Mouse (Mus musculus) embryonic facial prominence, embryonic 15.5 days (tissue): ENCODE measurements around the gene Gm28051. TPM values are rescaled to one million over a fixed set of nuclear protein-coding genes. Genes with fewer than 3 reads are reported as not detected.

Experiments used
- ATAC-seq: fragments of 200-750 bp; cut with Nextera tagmentation; 2 replicates; pipeline ENCODE4 v1.8.0; 2017; ENCODE audit warnings: low read depth, moderate TSS enrichment; ENCODE audit not compliant: insufficient number of reproducible peaks, low FRiP score, low TSS enrichment
- H3K27ac ChIP-seq: fragments of 300-500 bp; sonication (generic); replicated peaks from 2 replicates; pipeline ENCODE4 v1.5.1; 2015; ENCODE audit warnings: mild to moderate bottlenecking, inconsistent platforms
- H3K27me3 ChIP-seq: fragments of 300-500 bp; sonication (generic); 2 replicates; pipeline ENCODE4 v1.6.1; 2015; ENCODE audit warnings: inconsistent platforms
- H3K36me3 ChIP-seq: fragments of 300-500 bp; sonication (generic); 2 replicates; pipeline ENCODE4 v1.6.1; 2015; ENCODE audit warnings: mild to moderate bottlenecking, inconsistent platforms
- H3K4me1 ChIP-seq: fragments of 300-500 bp; sonication (generic); 2 replicates; pipeline ENCODE4 v1.6.1; 2015; ENCODE audit warnings: inconsistent platforms
- H3K4me2 ChIP-seq: fragments of 300-500 bp; sonication (generic); replicated peaks from 2 replicates; pipeline ENCODE4 v1.6.1; 2015; ENCODE audit warnings: mild to moderate bottlenecking, inconsistent platforms
- H3K4me3 ChIP-seq: fragments of 300-500 bp; sonication (generic); replicated peaks from 2 replicates; pipeline ENCODE4 v1.5.1; 2015; ENCODE audit warnings: mild to moderate bottlenecking, inconsistent platforms
- H3K9ac ChIP-seq: fragments of 300-500 bp; sonication (generic); 2 replicates; pipeline ENCODE4 v1.6.1; 2015; ENCODE audit warnings: inconsistent platforms
- H3K9me3 ChIP-seq: fragments of 300-500 bp; sonication (generic); replicated peaks from 2 replicates; pipeline ENCODE4 v1.6.1; 2016; ENCODE audit warnings: inconsistent platforms
- WGBS: fragments of 180-500 bp; shearing (Covaris S2); methylation state at CpG from one replicate; pipeline ENCODE4 v1.1.7; 2015; 5-methylcytosine and 5-hydroxymethylcytosine counted together
- polyA plus RNA-seq: library from polyadenylated mRNA; unstranded; fragments of >200 nt; fragmentation: Nextera tagmentation; extraction: Ambion mirVana; gene quantifications from 2 replicates; pipeline ENCODE4 v1.2.1, GENCODE M21; 2015

Gene Gm28051
- polyA plus RNA-seq, 1 experiment from 2014 or later, result not detected

GRCm38 (mm10) chr12:102719552-102720315 is 37.8 kb downstream of the Gm28051 start:
- 0 out of 2 replicates have a peak overlapping the region, but pooled peaks have one; percentile 2 for H3K4me3 ChIP-seq

GRCm38 (mm10) chr12:102714654-102715395 is 42.7 kb downstream of the Gm28051 start:
- H3K27ac ChIP-seq, result no peak overlapping the region
- ATAC-seq, result no peak
- H3K4me2 ChIP-seq, result no peak overlapping the region
- H3K9me3 ChIP-seq, result no peaks in the 10 kb centered on the region
- no peaks in the 10 kb centered on the region for H3K36me3 ChIP-seq
- no peaks in the 10 kb centered on the region for H3K27me3 ChIP-seq
- H3K4me3 ChIP-seq, result no peak overlapping the region
- 81% methylated on average over 10 of the region's 10 CpGs for WGBS
- H3K9ac ChIP-seq, result no peak overlapping the region
- H3K4me1 ChIP-seq, result 0 out of 2 replicates have a peak, but pooled peaks cover 2% of the 10 kb centered on the region

More at GRCm38 (mm10) chr12:102719552-102720315, 37.8 kb downstream of the Gm28051 start:
- no peaks in the 10 kb centered on the region for H3K36me3 ChIP-seq
- peak overlapping the region; percentile 28; the same call in 1 of the 2 replicates for H3K4me2 ChIP-seq
- no peaks in the 10 kb centered on the region for H3K27me3 ChIP-seq
- H3K4me1 ChIP-seq, result peaks cover 5% of the 10 kb centered on the region; the same call in 1 of the 2 replicates
- WGBS, result 17% methylated on average over 13 of the region's 13 CpGs
- no peaks in the 10 kb centered on the region for H3K9me3 ChIP-seq
- ATAC-seq, result no peak; the same call in 1 of the 2 replicates
- no peak overlapping the region for H3K27ac ChIP-seq
- H3K9ac ChIP-seq, result no peak overlapping the region

DNA sequence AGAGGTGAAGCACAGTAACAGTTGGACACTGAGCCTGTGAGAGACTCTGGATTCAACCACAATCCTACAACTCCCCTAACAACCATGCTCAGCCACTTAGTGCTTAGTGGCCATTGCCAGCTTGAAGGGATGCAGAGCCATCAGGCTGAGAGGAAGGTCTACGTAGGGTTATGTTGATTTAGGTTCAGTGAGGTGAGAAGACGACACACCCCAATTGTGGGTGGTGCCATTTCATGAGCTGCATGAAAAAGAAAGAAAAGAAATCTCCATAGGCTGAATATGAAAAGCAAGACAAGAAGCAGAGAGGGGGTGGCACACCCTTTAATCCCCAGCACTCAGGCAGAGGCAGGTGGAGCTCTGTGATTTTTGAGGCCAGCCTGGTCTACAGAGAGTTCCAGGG is 43.4 kb downstream of the Gm28051 start:
- Histone ChIP-seq H3K4me1 (0 out of 2 replicates have a peak, but pooled peaks cover 2% of the 10 kb centered on the region), H3K27ac (no peak overlapping the region), H3K4me2 (no peak overlapping the region), H3K27me3 (no peaks in the 10 kb centered on the region), H3K4me3 (no peak overlapping the region), H3K9ac (no peak overlapping the region), H3K36me3 (no peaks in the 10 kb centered on the region), H3K9me3 (no peaks in the 10 kb centered on the region)
- WGBS, result 69% methylated on average over 2 of the region's 2 CpGs
- no peak for ATAC-seq

DNA sequence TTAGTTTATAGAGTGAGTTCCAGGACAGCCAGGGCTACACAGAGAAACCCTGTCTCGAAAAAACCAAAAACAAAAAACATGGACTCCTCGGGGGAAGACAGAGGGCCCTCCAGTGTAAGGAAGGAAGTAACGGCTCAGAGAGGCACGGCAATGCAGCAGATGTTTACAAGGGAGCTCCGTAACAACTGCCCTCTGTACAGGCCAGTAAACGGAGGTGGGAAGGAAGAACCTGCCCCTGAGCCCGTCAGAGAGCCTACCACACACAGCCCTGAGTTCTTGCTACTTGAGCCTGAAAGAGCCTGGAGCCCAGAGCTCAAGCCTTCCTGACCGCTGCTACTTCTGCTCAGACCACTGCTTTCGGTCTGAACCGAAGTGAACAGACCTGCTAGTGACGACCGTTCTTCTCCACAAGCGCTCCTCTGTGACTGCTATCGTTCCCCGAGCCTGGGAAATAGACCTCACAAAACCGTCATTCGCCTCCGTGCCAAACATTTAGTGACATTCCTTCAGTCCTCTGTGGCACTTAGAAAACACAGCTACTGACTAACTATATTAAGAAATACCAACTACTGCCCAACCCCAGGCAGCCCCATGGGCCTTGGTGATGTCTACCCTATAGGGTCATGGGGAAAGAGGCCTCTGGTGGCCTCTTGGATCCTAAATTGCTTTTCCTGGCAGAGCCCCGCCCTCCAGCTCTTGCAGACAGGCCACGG is 44.3 kb downstream of the Gm28051 start:
- WGBS, result 57% methylated on average over 20 of the region's 20 CpGs
- Histone ChIP-seq H3K4me2 (no peak overlapping the region), H3K4me1 (0 out of 2 replicates have a peak, but pooled peaks cover 2% of the 10 kb centered on the region), H3K9me3 (no peaks in the 10 kb centered on the region), H3K27ac (no peak overlapping the region), H3K36me3 (no peaks in the 10 kb centered on the region), H3K4me3 (no peak overlapping the region), H3K9ac (no peak overlapping the region), H3K27me3 (no peaks in the 10 kb centered on the region)
- no peak for ATAC-seq

GRCm38 (mm10) chr12:102710851-102711375 is 46.7 kb downstream of the Gm28051 start:
- Histone ChIP-seq H3K4me2 (no peak overlapping the region), H3K9me3 (no peaks in the 10 kb centered on the region), H3K4me1 (peaks cover 4% of the 10 kb centered on the region), H3K27me3 (no peaks in the 10 kb centered on the region), H3K4me3 (no peak overlapping the region), H3K9ac (no peak overlapping the region), H3K27ac (no peak overlapping the region), H3K36me3 (no peaks in the 10 kb centered on the region)
- 56% methylated on average over 4 of the region's 4 CpGs for WGBS
- ATAC-seq, result no peak

- H3K4me3 ChIP-seq, result no peak overlapping the region
- no peak overlapping the region for H3K27ac ChIP-seq
- 78% methylated on average over 5 of the region's 5 CpGs for WGBS
- no peaks in the 10 kb centered on the region for H3K27me3 ChIP-seq
- no peak overlapping the region for H3K4me2 ChIP-seq
- H3K36me3 ChIP-seq, result no peaks in the 10 kb centered on the region
- no peak for ATAC-seq
- peaks cover 13% of the 10 kb centered on the region for H3K4me1 ChIP-seq
- H3K9me3 ChIP-seq, result no peaks in the 10 kb centered on the region
- H3K9ac ChIP-seq, result no peak overlapping the region
Observed at GRCm38 (mm10) chr12:102709896-102710295, 47.7 kb downstream of the Gm28051 start.

- no peak for ATAC-seq
- Histone ChIP-seq H3K27ac (no peak overlapping the region), H3K4me2 (no peak overlapping the region), H3K4me3 (no peak overlapping the region), H3K36me3 (no peaks in the 10 kb centered on the region), H3K9ac (no peak overlapping the region), H3K9me3 (no peaks in the 10 kb centered on the region), H3K4me1 (peaks cover 21% of the 10 kb centered on the region), H3K27me3 (no peaks in the 10 kb centered on the region)
- WGBS, result 78% methylated on average over 11 of the region's 11 CpGs
Observed at GRCm38 (mm10) chr12:102708220-102708619, 49.3 kb downstream of the Gm28051 start.

DNA sequence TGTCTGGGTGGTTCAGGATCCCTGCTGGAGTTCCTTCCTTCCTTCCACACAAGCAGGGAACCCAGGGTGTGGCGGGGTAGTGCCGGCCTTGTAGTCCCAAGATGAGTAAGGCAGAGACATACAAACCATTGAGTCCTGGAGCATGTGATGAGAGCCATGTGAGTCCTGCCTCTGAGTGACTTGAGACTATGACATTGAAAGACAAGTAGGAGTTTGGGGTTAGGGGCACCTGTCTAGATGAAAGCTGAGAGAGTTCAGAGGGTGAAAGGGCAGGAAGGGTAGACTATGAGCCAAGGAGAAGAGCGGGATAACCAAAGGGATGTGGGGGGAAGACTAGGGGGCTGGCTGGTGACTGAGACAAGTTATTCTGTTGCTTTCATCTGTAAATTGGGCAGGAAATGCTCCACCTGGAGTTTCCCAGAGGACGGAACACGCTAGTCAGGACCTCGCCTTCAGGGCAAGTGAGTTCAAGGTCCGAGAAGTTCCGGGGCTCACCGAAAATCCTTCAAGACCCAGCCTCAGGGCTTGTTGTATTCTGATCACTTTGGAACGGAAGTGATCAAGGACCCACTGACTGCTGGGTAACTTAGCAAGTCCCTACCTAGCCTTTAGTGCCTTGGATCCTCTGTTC is 50.6 kb downstream of the Gm28051 start:
- Histone ChIP-seq H3K9ac (no peak overlapping the region), H3K27me3 (no peaks in the 10 kb centered on the region), H3K4me2 (no peak overlapping the region), H3K9me3 (no peaks in the 10 kb centered on the region), H3K4me3 (no peak overlapping the region), H3K27ac (no peak overlapping the region), H3K4me1 (peaks cover 29% of the 10 kb centered on the region), H3K36me3 (no peaks in the 10 kb centered on the region)
- no peak for ATAC-seq
- WGBS, result 78% methylated on average over 10 of the region's 10 CpGs

- Histone ChIP-seq H3K4me3 (peak overlapping the region; percentile 76; the same call in 1 of the 2 replicates), H3K9ac (no peak overlapping the region), H3K4me2 (peak overlapping the region; percentile 96), H3K27me3 (no peaks in the 10 kb centered on the region), H3K36me3 (no peaks in the 10 kb centered on the region), H3K27ac (no peak overlapping the region), H3K9me3 (no peaks in the 10 kb centered on the region), H3K4me1 (peaks cover 29% of the 10 kb centered on the region)
- ATAC-seq, result no peak
- 69% methylated on average over 6 of the region's 6 CpGs for WGBS
Observed at GRCm38 (mm10) chr12:102705906-102706640, 51.5 kb downstream of the Gm28051 start.

DNA sequence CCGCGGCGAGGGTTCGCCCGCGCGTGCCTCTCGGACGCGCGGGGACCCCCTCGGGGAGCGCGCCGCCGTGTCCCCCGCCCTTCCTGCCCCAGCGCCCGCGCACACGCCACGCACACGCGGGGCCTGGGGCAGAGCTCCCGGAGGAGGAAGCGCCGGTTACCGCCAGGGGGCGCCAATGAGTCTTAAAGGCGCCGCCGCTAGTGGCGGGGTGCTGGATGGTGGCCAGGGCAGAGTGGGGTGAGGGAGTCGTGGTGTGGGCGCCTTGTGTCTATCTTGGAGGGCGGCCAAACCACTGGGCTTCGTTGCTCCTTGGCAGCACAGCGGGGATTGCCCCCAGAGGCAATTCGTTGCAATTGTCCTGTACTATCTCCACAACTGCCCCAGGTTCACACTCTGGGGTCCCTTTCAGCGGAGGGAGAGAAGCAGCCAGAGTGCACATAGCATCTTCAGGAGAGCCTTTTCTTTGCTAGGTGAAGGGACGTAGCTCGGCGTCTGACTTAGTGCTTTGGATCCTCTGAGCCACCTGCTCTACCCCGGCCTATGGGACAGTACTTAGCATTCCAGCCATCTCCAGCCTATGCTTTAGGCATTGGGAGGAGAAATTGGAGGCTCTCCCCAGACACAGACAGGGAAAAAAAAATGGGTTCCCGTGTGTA is 52.2 kb downstream of the Gm28051 start:
- Histone ChIP-seq H3K4me3 (peak overlapping the region; percentile 76), H3K4me1 (peaks cover 29% of the 10 kb centered on the region), H3K4me2 (peak overlapping the region; percentile 96), H3K27me3 (no peaks in the 10 kb centered on the region), H3K9me3 (no peaks in the 10 kb centered on the region), H3K9ac (peak overlapping the region; percentile 75), H3K36me3 (no peaks in the 10 kb centered on the region), H3K27ac (peak overlapping the region; percentile 89)
- peak; percentile 68 for ATAC-seq
- 1% methylated on average over 45 of the region's 45 CpGs for WGBS
